Mouse (Mus musculus) ZHBTc4 (cell line): ENCODE results near the gene Slc12a7.

Experiments
- DNase-seq: peaks from one replicate; pipeline ENCODE4 v3.0.0-alpha.2; 2011; ENCODE audit warnings: low read depth, low spot score

The Slc12a7 gene

DNA sequence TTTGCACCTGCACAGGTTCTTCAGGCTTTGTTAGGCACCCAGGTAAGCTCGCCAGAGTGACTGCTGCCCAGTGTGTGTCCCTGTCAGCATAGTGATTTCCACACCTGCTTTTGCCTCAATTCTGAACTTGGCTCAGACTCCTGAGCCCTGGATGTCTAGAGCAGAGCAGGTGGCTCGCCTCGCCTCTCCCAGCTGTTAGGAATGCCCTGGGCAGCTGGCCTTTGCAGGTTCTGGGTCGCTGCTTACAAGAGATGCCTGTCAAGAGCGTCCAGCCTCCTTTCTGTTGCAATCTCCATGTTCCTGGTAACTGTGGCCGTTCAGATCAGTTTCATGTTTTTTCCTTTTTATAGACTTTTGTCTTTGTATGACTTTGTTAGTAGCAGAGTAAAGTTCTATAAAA lies 83.4 kb downstream of the Slc12a7 start:
- no peak for DNase-seq

DNA sequence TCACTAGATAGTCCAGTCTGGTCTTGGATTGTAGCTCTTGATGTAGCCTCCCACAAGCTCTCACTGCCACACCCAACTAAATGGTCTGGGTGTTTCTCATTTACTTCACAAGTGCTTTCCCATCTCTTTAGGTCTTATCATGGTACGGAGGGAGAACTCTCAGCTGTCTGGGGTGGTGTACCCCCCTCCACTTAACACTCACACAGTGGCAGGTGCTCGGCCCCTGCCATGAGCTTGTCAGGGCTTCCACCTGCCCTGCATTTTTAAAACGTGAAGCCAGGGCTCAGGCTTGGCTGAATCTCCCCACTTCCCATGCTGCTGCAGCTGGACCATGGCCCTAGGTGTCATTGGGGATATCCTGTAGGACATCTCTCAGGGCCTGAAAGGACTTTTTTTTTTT lies 86.0 kb downstream of the Slc12a7 start:
- DNase-seq = no peak

DNA sequence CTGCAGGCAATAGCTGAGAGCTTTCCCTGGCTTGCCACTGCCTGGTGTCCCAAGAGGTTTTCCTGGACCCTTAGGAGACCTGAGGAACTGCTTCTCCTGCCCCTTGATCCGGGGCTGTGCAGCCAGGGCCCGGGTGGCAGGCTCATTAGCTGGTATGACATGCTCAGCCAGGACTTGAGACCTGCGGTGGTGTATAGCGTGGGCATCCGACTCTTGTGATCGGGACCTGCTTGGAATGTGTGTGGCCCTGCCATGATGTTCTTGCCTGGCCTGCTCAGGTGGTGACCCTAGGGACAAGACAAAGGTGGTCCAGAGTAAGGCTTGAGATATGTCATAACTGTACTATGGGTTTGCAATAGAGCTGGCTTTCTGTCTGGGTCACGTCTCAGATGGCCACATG lies 88.4 kb downstream of the Slc12a7 start:
- DNase-seq = no peak

DNA sequence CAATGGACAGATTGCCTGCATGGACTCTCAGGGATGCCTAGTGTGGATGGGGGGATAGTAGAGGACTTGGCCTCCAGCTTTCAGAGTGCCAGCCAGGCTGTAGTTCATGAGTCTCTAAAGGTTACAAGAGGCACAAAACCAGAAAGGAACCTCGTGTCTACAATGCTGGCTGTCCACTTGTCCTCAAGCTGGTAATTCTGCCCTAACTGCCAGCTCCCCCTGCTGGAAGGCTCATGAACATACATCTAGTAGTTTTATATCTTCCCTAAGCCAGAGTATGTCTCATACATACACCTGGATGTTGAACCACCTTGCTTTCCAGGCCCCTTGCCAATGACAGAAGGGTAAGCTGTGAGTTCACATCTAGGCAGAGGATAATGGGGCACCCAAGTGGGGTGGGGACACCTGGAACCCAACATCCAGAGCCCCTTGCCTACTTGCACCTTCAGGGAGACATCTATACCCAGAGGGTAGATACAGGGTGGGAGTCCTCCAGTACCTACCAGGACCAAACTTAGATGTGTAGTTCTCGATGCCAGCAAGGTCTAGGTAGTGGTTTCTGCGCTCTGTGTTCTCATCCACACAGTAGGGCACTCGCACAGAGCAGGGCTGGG lies 89.4 kb downstream of the Slc12a7 start:
- DNase-seq = peak; percentile 74

DNA sequence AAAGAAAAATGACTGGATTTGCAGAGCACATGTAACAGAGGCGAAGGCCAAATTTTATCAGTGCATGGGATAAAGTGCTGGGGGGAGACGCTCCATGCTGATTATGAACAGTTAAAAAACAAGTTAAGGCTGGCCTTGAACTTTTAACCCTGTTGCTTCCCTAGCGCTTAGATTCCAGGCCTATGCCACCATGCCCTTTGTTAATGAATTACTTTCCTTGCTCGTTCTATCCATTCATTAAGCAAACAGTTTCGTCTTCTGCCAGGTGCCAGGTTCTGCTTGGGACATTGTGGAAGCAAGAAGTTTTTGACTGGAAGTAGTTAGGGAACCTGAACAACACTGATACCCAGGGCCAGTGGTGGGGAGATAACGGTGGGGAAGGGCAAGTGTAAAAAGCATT lies 90.8 kb downstream of the Slc12a7 start:
- DNase-seq = no peak

DNA sequence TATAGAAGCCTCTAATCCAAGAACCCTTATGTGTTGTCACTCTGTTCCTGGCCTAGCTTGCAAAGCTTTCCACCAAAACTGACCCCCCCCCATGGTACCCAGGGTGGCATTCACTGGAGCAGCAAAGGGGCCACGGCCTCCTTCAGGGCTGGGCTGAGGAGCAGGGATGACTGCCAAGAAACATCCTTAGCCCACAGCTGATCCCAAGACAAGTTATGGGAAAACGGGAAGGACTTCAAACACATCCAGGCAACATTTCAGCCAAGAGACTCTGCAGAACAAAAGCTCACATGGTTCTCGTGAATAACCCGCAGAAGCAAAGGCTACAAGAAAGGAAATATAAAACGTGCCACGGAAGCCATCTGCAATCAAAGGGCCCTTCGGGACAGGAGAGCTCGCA lies 94.3 kb downstream of the Slc12a7 start:
- no peak for DNase-seq

DNA sequence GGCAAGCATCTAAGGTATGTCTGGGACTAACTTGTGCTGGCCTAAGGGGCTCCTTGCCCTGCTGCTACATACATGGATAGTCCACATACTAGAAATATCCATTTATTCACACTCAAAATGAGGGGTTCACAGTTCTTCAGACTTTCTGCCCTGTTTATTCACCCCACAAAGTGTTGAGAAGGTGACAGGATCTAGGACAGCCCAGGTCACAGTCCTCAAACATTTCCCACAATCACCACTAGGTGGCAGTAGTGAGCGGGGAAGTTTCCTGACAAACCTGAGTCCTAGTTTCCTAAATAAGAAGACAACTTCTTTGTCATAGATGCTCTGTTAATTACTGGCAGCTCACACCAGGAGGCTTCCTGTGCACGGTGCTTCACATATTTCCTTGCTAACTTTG lies 98.6 kb downstream of the Slc12a7 start:
- DNase-seq = peak; percentile 72

DNA sequence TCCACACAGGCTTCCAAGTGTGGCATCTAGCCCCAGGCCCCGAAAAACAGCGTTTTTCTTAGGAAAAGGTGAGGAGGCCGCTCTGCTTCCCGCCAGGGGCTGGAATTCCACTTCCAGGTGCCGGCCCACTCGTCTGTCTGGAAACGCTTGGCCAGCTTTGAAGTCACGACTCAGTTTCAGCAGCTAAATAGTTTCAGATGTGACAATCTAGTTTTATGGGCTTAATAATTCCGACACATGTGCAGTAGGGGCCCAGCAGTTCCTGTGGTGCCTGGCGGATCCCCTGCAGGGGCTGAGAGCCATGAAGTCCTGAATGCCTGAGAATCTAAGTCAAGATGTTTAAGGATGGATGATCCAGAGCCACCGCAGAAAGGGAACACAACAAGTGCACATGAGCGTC lies 100.9 kb downstream of the Slc12a7 start:
- DNase-seq = no peak

DNA sequence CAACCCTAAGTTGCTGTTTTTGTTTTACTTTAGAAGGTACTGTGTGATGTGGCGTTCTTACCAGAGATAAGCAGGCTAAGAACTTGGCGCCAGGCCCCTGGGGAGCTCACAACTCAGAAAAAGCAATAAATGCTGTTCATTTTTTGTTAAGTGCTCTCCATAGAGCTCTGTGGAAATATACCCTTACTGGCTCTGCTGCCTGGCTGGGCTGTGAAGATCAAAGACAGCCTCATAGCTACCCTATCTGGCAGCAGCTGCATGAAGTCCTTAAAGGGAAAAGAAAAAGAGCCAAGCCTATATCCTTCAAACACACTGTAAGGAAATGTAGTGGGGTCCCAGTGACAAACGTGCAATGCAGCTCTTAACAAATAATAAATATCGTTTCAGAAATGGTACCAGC lies 102.9 kb downstream of the Slc12a7 start:
- no peak for DNase-seq

DNA sequence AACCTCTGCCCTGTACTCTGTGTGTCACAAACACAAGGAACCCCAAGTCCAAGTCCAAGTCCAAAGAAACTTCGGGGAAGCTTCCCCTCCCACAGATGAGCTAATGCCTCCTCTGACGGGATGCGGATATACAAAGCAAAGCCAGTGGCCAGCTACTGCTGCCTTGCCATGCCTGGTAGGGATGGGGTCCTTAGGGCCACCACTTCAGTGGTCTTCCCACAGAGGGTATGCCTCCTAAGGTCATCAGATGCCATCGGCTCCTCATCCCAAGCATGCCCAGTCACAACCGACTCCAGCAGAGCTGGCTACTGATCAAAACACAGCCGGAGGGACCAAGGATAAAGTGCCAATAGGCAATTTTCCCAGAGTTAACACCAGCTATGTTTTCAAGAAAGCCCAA lies 103.6 kb downstream of the Slc12a7 start:
- no peak for DNase-seq

DNA sequence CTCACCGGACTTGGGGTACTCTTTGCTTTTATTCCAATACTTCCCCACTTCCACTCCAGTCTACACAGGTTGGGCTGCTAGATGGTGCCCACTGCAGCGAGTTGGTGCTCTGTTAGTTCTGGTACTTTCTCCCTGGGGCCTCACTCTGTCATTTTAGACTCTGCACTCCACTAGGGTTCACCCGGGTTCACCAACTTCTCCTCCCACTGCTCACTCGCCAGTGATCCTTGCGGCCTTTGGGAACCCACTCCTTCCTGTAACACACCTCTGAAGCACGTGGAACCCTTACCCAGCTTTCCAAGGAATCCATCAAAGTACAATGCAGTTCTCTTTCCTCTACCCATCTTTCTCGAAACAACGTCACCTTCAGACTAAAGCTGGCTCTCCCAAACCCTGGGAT lies 104.8 kb downstream of the Slc12a7 start:
- no peak for DNase-seq

DNA sequence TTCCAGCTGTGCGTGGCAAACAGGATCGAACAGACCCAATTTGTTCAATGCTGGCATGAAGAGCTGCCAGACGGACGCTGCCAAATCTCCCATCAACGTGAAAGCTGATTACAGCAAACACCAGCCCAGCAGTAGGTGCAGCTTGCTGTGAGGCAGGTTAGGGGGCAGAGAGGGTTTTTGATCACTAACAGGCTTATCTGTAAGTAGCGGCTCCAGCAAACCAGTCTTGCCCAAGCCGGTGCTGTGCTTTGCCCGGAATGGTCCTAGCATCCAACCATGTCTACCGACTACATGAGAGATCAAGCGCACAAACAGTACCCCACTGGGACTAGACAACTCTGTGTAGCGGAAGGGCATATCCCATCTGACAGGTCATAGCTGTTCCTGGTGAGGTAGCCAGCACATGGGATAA lies 106.2 kb downstream of the Slc12a7 start:
- DNase-seq = no peak

DNA sequence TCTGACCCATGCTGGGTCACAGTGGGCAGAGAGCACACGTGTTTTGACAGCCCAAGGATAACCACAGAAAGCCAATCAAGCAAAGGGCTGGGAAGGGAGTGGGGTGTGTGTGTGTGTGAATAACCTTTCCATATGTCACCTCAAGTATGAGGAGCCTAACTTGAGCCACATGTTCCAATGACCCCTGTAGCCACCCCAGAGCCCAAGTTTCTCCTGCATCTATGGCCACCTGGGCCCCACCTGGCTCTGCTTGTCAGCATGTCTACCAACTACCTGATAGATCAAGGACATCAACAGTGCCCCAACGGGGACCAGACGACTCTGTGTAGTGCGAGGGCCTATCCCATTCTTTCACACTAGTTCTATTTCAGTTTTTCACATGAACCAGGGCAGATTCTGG lies 106.8 kb downstream of the Slc12a7 start:
- DNase-seq = no peak

DNA sequence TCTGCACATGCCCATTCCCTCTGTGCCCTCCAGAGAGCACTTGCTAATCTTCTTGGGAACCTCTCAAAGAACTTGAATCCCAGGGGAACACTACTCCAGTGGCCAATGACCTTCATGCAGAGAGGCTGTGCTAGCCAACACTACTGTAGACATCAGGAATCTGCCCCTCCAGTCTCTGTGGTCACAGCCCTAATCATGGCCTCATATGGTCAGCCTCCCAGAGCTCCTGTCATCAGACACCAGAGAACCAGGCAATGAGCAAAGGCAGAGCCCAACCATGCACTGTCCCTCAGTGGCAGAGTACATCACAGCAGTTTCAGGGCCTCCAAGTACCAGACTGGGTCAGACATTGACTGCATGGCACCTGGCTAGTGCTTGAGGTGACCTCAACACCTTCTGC lies 109.8 kb downstream of the Slc12a7 start:
- DNase-seq = no peak

DNA sequence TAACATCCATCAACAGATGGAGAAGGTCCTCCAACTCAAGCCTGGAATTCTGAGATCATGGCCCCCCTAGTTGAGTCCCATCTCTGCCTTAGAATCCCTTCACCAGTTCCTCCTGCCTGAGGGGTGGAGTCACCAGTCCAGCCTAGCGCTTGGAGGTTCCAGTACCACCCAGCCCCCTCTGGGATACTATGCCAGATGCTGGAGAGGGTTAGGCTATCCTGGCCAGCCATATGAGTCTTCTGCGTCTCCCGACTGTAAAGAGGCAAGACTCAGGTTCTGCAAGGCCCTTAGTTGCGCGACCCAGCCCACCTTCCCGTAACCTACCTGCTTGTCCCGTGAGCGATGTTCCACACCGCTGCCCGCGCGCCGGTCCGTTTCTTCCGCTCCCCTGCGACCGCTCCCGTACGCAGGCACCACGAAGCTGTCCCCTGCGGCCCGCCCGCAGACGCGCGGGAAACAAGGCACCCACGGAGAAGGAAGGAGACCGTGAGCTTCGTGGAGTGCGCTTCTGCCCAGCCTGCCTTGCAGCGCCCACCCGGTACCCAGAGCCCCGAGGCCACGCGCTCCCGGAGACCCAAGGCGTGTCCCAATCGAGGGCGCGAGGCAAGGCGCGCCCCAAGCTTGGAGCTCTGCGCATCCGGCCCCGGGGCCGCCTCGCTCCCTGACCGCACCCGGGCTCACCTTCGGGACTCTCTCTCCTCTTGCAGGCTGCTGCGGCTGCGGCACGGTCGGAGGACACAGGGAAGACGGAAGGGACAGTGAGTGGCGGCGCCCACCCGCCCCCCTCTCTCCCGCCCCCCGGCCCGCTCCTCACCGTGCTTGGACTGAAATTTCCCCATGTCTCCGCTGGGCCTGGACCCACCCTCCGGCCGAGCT lies 113.9 kb downstream of the Slc12a7 start:
- peak; percentile 52 for DNase-seq

DNA sequence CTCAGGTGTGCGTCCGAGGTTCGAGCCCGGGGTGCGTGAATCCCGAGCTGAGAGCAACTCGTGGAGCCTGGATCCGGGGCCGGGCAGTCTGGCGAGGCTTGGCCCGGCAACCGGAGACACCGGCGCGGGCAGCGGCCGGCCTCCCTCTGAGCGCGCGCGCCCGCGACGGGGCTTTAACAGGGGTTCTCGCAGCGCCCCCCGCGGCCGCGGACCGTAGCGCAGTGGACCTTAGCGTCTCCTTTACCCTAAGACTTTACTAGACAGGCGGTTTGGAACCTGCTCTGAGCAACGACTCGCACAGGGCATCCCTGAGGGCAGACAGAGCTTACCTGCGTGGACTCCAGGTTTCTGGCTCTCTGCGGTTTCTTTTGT lies 114.6 kb downstream of the Slc12a7 start, which contains the start of gene Nkd2:
Gene Nkd2 (minus strand): TSS at position 167 of the 372 bp plus-strand sequence.
- DNase-seq = peak; percentile 89
